Mouse (Mus musculus): ENCODE results near the gene Gm20696.
A peak's percentile ranks its signal among the peaks of the same experiment; 100 is the strongest.

The Gm20696 gene

GRCm38 (mm10) chr6:99485217-99485883 is 181.2 kb downstream of the Gm20696 start:
- peak; percentile 56 for DNase-seq (ENCODE audit: low read depth, low spot score)

GRCm38 (mm10) chr6:99484884-99485216 is 181.7 kb downstream of the Gm20696 start:
- DNase-seq (ENCODE audit: low read depth, low spot score): no peak

- DNase-seq (ENCODE audit: low read depth, low spot score): no peak
Measured at GRCm38 (mm10) chr6:99484197-99484725, 182.3 kb downstream of the Gm20696 start.

- DNase-seq (ENCODE audit: low read depth, low spot score): no peak
Measured at GRCm38 (mm10) chr6:99483556-99483955, 183.0 kb downstream of the Gm20696 start.

- DNase-seq (ENCODE audit: low read depth, low spot score): no peak
Measured at GRCm38 (mm10) chr6:99481568-99481967, 185.0 kb downstream of the Gm20696 start.

GRCm38 (mm10) chr6:99478873-99479650 is 187.5 kb downstream of the Gm20696 start:
- no peak for DNase-seq (ENCODE audit: low read depth, low spot score)

- no peak for DNase-seq (ENCODE audit: low read depth, low spot score)
Measured at GRCm38 (mm10) chr6:99475040-99475439, 191.6 kb downstream of the Gm20696 start.

- no peak for DNase-seq (ENCODE audit: low read depth, low spot score)
Measured at GRCm38 (mm10) chr6:99470906-99471305, 195.7 kb downstream of the Gm20696 start.

GRCm38 (mm10) chr6:99469134-99469834 is 197.3 kb downstream of the Gm20696 start:
- no peak for DNase-seq (ENCODE audit: low read depth, low spot score)

GRCm38 (mm10) chr6:99467831-99468230 is 198.8 kb downstream of the Gm20696 start:
- DNase-seq (ENCODE audit: low read depth, low spot score): no peak

- no peak for DNase-seq (ENCODE audit: low read depth, low spot score)
Measured at GRCm38 (mm10) chr6:99467109-99467508, 199.5 kb downstream of the Gm20696 start.

GRCm38 (mm10) chr6:99466354-99466753 is 200.2 kb downstream of the Gm20696 start:
- DNase-seq (ENCODE audit: low read depth, low spot score): no peak

GRCm38 (mm10) chr6:99464449-99464848 is 202.1 kb downstream of the Gm20696 start:
- no peak for DNase-seq (ENCODE audit: low read depth, low spot score)

- no peak for DNase-seq (ENCODE audit: low read depth, low spot score)
Measured at GRCm38 (mm10) chr6:99463906-99464305, 202.7 kb downstream of the Gm20696 start.

GRCm38 (mm10) chr6:99458775-99459174 is 207.8 kb downstream of the Gm20696 start:
- DNase-seq (ENCODE audit: low read depth, low spot score): no peak

- no peak for DNase-seq (ENCODE audit: low read depth, low spot score)
Measured at GRCm38 (mm10) chr6:99453763-99454520, 212.7 kb downstream of the Gm20696 start.

- DNase-seq (ENCODE audit: low read depth, low spot score): no peak
Measured at GRCm38 (mm10) chr6:99452638-99453185, 213.9 kb downstream of the Gm20696 start.

- DNase-seq (ENCODE audit: low read depth, low spot score): no peak
Measured at GRCm38 (mm10) chr6:99451479-99451878, 215.1 kb downstream of the Gm20696 start.

- no peak for DNase-seq (ENCODE audit: low read depth, low spot score)
Measured at GRCm38 (mm10) chr6:99447447-99447846, 219.2 kb downstream of the Gm20696 start.

GRCm38 (mm10) chr6:99446801-99447415 is 219.7 kb downstream of the Gm20696 start:
- DNase-seq (ENCODE audit: low read depth, low spot score): no peak

- no peak for DNase-seq (ENCODE audit: low read depth, low spot score)
Measured at GRCm38 (mm10) chr6:99443460-99443859, 223.1 kb downstream of the Gm20696 start.

Data from embryo, embryonic 11.5 days (tissue).